Mouse (Mus musculus): ENCODE data around the gene Foxp1.

GRCm38 (mm10) chr6:99301923-99302322 is 220.6 kb downstream of the Foxp1 start:
- no peak for TF ChIP-seq CTCF (IDR thresholded peaks at IDR 0.05; ENCODE audit: low read depth)
- no peak for TF ChIP-seq EP300 (IDR thresholded peaks at IDR 0.05; ENCODE audit: low read depth)
